Mouse (Mus musculus) kidney, postnatal 36 days (tissue): ENCODE measurements at regions not wholly inside any gene's neighbourhood (a gene's known extent, or its start where the extent isn't known, plus 50 kb on each side); places are given as distances from the start of the nearest gene placed in this dataset.

Source experiments
- DNase-seq, 2 experiments: peaks; one replicate each; pipeline ENCODE4 v3.0.0; 2021 to 2022; ENCODE audit warnings: mixed read lengths in 2 of 2

DNA sequence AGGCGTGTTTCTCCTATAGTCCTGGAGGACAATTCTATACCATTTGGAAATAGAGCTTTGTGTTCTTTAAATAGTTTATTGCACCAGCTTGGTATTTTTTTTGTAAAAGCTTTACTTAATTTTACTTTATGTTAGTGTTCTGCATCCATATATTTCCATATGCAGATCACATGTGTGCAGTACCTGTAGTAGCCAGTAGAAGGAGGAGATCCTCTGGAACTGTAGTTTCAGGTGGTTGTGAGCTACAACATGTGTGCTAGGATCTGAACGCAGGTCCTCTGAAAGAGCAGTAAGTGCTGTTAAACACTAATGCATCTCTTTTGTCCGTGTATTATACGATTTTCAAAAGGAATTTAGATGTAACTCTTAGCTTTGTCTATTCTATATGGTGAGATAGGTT, 335.2 kb downstream of the Gm21750 start:
- DNase-seq: no peak

GRCm38 (mm10) chr14:73997796-73998195, 336.8 kb downstream of the Gm21750 start:
- no peak for DNase-seq

GRCm38 (mm10) chr14:73999409-73999909, 338.4 kb downstream of the Gm21750 start:
- DNase-seq: no peak

DNA sequence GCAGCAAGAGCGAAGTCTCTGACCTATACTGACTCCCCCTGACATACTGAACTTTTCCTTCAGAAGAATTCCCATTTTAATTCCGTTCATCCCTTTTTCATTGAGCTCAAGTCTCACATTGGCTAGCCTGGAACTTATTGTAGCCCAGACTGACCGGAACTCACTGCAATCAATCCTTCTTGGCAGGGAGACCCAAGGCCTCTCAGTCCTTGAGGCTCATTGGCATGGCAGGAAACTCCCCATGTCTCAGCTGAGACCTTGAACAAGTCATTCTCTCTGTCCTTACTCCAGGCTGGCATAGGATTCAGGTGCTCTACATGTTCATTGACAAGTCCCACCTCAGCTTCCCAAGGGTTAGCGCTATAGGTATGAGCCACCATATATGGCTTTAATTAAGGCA, 345.9 kb downstream of the Gm21750 start:
- no peak for DNase-seq

GRCm38 (mm10) chr14:74011555-74011954, 350.5 kb downstream of the Gm21750 start:
- no peak for DNase-seq

GRCm38 (mm10) chr14:74019421-74019820, 358.4 kb downstream of the Gm21750 start:
- DNase-seq: no peak

DNA sequence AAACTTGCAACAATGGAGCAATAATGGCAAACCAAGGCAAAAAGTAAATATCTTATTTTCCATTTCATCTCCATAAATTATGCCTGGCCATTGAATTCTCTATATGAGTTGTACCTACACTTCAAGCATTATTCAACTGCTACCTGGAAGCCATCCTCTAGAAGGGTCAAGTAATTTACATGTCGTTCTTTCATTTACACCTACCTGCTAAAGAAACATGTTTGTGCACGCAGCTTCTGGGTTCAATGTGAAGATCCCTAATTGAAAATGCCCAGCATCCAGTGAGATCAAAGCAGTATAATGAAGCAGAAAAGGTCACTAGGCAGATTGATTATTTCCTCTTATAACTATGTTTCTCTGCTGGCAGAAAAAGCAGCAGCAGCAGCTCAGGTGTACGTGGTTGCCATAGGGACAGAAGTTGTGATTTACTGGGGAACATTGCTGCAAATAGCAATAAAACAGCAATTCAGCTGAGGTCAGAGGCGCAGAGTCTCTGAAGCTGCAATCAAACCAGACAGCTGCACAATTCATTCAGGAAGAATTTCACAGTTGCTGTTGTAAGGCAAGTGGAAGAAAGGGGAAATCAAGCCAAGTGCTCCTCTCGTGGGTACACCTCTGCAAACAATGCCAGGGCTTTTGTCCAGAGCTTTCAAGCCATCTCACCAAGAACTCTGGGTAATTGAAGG, 386.1 kb downstream of the Gm21750 start:
- no peak for DNase-seq

DNA sequence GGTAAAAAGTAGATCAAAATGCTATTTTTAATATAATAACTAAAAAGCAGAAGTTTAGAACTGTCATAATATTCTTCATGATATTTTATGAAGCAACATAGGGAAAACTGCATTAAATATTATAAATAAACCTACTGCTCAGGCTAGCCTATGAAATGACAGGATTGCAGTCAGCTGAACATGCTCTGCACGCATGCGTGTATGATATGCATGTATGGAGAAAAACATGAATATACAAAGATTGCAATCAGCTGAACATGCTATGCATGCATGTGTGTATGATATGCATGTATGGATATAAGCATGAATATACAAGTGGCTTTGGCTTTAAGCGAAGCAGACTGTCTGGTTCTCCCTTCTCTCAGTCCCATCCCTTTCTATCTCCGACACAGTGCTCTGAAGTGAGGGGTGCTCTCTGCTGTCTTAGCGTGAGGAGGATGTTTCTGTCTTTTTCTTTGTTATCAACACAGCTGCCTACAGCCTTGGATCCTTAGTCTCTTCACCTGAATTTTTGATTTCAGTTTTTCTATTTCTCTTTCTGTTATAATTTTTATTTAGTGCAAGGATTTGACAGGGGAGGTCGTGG, 386.8 kb downstream of the Gm21750 start:
- no peak for DNase-seq

GRCm38 (mm10) chr14:74048386-74048785, 387.4 kb downstream of the Gm21750 start:
- DNase-seq: no peak

DNA sequence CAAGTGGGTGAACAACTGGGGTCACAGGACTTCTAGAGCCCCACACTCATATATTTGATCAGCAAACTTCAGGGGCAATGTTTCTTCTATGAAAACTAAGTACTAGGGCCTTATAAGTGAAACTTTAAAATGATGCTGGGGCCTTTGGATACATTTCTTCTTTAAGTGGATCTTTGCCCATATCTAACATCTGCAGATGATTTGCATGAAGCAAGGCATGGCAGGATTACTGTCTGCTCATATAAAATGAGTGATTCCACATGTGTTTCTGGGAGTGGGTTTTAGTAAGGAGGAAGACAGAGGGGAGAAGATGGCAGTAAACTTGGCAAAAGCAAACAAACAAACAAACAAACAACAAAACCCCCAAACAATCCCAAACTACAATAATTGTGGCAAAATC, 405.0 kb downstream of the Gm21750 start:
- DNase-seq: no peak

DNA sequence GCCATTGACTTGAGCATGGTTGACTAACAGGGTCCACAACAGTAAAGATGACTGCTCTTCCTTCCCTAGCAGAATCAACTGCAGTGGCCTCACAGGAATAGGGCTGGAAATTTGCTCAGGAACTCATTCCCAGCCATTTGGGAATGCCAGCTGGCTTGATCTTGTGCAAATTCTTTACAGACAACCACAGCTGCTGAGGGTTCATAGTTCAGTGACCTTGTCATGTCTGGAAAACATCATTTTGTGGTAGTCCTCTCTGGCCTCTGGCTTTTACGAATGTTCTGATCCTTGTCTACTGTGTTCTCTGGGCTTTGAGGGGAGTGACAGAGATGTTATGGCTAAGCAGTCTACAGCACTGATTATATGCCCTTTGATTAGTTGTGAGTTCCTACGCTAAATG, 432.0 kb downstream of the Gm21750 start:
- DNase-seq: peak; percentile 5 to 25

- no peak for DNase-seq
Observed at GRCm38 (mm10) chr14:74099696-74100095, 438.7 kb downstream of the Gm21750 start.

- DNase-seq: no peak
Observed at GRCm38 (mm10) chr14:74112603-74113002, 451.6 kb downstream of the Gm21750 start.

DNA sequence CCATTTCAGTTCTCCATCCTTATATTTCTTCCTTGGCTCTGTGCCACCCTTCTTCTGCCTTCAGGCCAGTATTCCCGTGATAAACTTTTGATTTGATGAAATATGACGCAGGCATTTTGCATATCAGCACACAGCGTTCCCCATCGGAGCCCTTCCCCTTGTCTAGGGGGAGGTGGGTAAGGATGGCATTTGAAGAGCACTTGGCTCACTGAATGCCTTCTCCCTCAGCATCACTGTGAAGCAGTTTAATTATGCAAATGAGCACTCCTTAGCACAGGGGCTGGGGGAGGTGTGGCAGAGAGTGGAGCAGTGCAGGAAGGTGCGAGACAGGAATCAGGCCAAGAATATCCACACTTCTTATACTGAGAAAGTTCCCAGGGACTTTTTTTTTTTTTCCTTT, 452.1 kb downstream of the Gm21750 start:
- DNase-seq: no peak

GRCm38 (mm10) chr14:74113556-74113955, 452.5 kb downstream of the Gm21750 start:
- no peak for DNase-seq

DNA sequence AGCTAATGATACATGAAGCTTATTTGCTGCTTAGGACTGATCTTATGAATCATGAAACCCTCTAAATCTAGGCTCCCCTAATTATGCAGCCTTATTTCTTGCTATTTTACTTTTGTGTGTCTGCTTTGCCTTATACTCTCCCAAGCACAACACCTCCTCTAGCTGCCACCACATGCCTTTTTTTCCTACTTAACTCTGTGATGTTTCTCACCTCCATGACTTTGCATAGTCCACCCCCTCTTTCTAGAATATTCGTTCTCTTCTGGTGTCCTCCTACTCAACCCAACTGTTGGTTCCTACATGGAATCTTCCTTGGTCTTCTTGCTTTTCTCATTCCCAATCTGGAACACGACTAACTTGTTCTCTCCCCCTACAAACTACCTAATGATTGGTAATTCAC, 456.7 kb downstream of the Gm21750 start:
- no peak for DNase-seq

DNA sequence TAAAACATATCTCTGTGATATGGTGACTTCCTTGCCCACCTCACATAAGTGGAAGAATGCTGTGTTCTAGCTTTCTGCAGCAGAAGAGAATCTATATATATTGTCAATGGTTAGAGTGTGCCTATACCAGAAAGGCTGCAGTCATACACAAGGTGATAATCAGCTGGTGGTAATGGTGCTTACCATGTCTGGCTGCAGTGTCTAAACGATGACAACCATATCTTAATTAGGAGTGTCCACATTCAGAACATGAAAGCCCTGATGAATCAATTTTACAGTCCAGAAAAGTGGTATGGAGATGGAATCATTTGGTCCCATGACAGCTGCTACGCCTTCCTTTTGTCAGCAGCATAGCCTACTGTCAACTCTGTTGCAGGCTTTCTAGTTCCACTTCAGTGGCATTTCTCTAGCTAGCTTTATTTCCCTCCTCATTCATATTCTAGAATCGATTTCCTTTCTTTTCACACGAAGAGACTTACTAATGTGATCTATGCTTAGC, 484.2 kb downstream of the Gm21750 start:
- no peak for DNase-seq

GRCm38 (mm10) chr14:74166221-74166620, 474.4 kb upstream of the Htr2a start:
- no peak for DNase-seq

DNA sequence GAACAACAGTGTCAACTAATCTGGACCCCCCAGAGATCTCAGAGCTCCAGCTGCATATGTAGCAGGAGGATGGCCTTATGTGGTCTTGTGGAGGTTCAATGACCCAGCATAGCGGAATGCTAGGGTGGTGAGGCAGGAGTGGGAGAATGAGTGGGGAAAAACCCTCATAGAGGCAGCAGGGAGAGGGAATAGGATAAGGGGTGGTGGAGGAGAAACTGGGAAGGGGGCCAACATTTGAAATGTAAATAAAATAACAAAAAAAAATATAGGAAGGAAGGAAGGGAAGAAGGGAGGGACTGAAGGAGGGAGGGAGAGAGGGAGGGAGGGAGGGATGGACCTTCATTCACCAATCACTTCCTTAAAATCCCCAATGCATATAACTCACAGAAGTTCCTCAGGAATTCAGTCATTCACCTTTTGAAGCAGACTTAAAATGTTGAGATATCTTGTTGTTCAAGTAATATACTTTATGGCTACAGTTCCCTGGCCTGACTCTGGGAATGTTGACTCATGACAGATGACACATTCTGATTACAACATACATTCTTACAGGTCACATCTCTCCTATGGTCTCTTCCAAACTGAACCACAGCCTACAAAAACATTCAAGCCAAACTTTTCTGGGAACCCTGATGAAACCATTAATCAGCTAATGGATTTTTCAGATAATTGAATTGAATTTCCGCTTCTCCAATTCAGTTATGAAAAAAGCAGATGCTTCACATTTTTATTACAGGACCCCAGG, 471.3 kb upstream of the Htr2a start:
- no peak for DNase-seq

GRCm38 (mm10) chr14:74180066-74180465, 460.6 kb upstream of the Htr2a start:
- DNase-seq: peak in 1 of 2 experiments; percentile 30

DNA sequence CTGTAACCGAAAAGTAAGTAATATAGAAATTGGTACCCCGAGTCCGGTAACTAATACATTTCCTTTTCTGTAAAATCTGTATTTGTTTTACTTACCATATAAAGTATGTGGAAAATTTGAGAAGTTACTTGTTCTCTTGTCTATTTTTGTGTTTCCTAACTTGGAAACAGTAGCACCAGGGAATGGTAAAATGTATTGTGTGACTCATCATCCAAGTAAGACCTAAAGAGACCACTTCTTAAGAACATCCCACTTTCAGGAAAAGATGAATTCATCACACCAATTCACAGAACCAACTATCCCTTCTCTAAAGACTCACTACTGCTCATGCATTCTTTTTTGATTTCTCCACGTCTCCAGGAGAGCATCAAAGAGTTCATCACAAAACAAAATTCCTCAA, 457.6 kb upstream of the Htr2a start:
- no peak for DNase-seq

DNA sequence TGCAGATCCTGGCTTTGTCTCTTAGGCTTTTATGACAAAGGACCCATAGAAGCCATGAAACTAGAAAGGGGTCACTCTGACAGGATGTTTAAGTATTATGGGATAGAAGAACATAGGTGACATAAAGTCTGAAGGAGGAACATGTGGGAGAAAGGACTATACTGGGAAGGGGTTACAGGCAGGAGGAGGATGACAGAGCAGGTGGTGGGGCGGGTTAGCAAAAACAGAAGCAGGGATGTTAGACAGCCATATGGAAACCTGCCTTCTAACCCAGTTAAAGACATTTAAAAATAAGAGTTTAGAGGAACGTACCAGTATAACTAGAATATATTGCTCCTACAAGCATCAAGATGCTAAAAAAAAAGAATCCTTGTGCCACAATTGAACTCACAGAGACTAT, 438.9 kb upstream of the Htr2a start:
- no peak for DNase-seq

DNA sequence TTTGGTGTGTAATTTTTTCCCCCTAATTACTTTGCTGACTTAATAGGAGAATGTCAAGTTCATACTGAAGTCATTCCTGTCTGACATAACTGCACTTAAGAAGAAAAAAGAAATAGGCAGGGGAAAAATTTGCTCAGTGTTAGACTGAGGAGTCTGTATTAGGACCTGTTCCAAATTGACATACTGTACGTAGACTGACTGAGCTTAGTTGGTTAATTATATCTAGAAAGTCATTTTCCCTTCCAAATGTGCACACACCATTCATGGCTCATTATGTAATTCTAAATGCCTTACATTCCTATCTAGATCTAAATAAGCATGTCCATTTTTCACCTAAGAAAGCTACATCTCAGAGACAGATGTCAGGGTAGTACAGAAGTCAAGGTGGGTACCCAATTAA, 435.6 kb upstream of the Htr2a start:
- peak in 1 of 2 experiments; percentile 6 for DNase-seq
